Mouse (Mus musculus): ENCODE measurements at regions not wholly inside any gene's neighbourhood (a gene's known extent, or its start where the extent isn't known, plus 50 kb on each side); places are given as distances from the start of the nearest gene placed in this dataset.

DNA sequence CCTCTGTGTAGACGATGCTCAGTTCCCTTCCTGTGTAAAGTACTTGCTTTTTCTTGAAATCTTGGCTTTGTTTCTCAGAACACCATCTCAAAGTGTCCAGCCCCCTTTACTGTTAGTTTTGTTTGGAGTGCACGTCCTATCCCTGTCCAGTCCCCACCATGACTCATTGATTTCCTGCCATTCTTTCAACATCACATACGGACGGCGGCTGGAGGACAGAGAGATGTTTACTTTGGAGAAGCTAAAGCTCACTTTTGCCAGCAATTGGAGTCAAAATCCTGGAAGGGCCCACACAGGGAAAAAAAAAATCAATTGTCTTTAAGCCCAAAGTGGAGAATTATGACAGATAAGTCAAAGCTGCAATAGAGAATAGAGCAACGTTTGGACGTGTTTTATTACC is 51.8 kb downstream of the Gm5426 start:
- TF ChIP-seq CTCF (IDR thresholded peaks at IDR 0.05; ENCODE audit: borderline replicate concordance, insufficient read depth, low read depth, low read length) (no peak), POLR2A (IDR thresholded peaks at IDR 0.05; ENCODE audit: borderline replicate concordance, insufficient read depth, low read length) (no peak)

Measured in cerebellum, adult 2 months (tissue).